Mouse (Mus musculus) erythroblast, embryonic 14.5 days (primary cell): ENCODE measurements around the gene Fastkd5.

ENCODE experiments used
- GATA1 ChIP-seq: IDR thresholded peaks from 2 replicates; pipeline ENCODE4 v1.6.1; 2012; ENCODE audit warnings: low read length, inconsistent platforms, mixed read lengths
- TAL1 ChIP-seq: IDR thresholded peaks from 3 replicates; pipeline ENCODE4 v1.6.1; 2012; ENCODE audit warnings: low read length, inconsistent platforms, mixed read lengths

DNA sequence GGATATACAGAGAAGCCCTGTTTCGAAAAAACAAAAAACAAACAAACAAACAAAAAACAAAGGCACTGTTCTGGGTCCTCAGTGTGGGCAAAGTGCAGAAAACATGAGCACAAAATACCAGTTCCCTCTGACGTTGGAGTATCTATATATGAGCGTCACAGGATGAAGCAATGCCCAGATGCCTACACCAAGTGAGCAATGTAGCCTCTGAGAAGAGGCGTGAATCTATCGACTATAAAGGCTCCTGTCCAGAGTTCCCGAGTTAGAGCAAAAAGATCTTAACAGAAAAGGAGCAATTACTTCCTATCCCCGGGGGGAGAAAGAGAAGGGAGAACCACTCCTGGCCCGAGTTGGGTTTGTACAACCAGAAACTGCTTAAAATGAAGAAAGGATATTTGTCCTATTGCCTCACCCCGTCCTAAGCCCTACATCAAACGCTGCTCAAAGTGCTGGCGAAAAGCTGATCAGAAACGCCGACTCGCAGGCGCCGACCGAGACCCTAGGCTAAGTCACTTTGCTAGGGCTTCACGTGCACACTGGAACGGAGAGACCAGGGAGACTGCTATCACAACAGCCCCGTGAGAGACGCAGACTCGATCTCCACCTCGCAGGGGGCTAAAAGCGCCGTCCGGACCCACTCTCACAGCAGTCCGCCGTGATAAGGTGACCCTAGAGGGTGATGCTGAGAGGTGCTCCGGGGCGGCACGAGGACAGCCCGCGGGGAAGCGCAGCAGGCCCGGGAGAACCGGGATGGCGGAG is 568 bp downstream of the Fastkd5 start:
- no peak for TF ChIP-seq TAL1
- TF ChIP-seq GATA1 = no peak
